Mouse (Mus musculus): ENCODE measurements around the gene Trmt2a.

GRCm38 (mm10) chr16:18265024-18265423 lies 16.5 kb downstream of the Trmt2a start:
- TF ChIP-seq CTCF (IDR thresholded peaks at IDR 0.05; ENCODE audit: low read depth, low read length) (no peak), POLR2A (IDR thresholded peaks at IDR 0.05; ENCODE audit: extremely low read depth, insufficient read depth, low read length) (no peak)
